Mouse (Mus musculus): ENCODE results near the gene Lnpk.

The Lnpk gene

GRCm38 (mm10) chr2:74578843-74579489 is at the start of gene Lnpk:
Lnpk (minus strand) TSS chr2:74579435.
- peak; percentile 91 for DNase-seq (ENCODE audit: low read depth)

- no peak for DNase-seq (ENCODE audit: low read depth)
Measured at GRCm38 (mm10) chr2:74620368-74620767, 41.1 kb upstream of the Lnpk start.

GRCm38 (mm10) chr2:74619676-74620246 is 40.5 kb upstream of the Lnpk start:
- DNase-seq (ENCODE audit: low read depth): no peak

- DNase-seq (ENCODE audit: low read depth): no peak
Measured at GRCm38 (mm10) chr2:74617706-74618105, 38.5 kb upstream of the Lnpk start.

GRCm38 (mm10) chr2:74611406-74611805 is 32.2 kb upstream of the Lnpk start:
- DNase-seq (ENCODE audit: low read depth): no peak

- peak; percentile 96 for DNase-seq (ENCODE audit: low read depth)
Measured at GRCm38 (mm10) chr2:74609350-74609749, 30.1 kb upstream of the Lnpk start.

GRCm38 (mm10) chr2:74606087-74606760 is 27.0 kb upstream of the Lnpk start:
- DNase-seq (ENCODE audit: low read depth): peak; percentile 94

GRCm38 (mm10) chr2:74604011-74604410 is 24.8 kb upstream of the Lnpk start:
- no peak for DNase-seq (ENCODE audit: low read depth)

GRCm38 (mm10) chr2:74602483-74602882 is 23.2 kb upstream of the Lnpk start:
- DNase-seq (ENCODE audit: low read depth): no peak

- no peak for DNase-seq (ENCODE audit: low read depth)
Measured at GRCm38 (mm10) chr2:74597169-74597568, 17.9 kb upstream of the Lnpk start.

GRCm38 (mm10) chr2:74596094-74596493 is 16.9 kb upstream of the Lnpk start:
- DNase-seq (ENCODE audit: low read depth): no peak

- DNase-seq (ENCODE audit: low read depth): peak; percentile 70
Measured at GRCm38 (mm10) chr2:74578146-74578842, 941 bp downstream of the Lnpk start.

- DNase-seq (ENCODE audit: low read depth): no peak
Measured at GRCm38 (mm10) chr2:74570390-74570789, 8.8 kb downstream of the Lnpk start.

- DNase-seq (ENCODE audit: low read depth): no peak
Measured at GRCm38 (mm10) chr2:74559822-74560221, 19.4 kb downstream of the Lnpk start.

GRCm38 (mm10) chr2:74559092-74559491 is 20.1 kb downstream of the Lnpk start:
- no peak for DNase-seq (ENCODE audit: low read depth)

GRCm38 (mm10) chr2:74557451-74557850 is 21.8 kb downstream of the Lnpk start:
- DNase-seq (ENCODE audit: low read depth): no peak

GRCm38 (mm10) chr2:74551929-74552328 is 27.3 kb downstream of the Lnpk start:
- no peak for DNase-seq (ENCODE audit: low read depth)

GRCm38 (mm10) chr2:74548306-74548705 is 30.9 kb downstream of the Lnpk start:
- DNase-seq (ENCODE audit: low read depth): no peak

- no peak for DNase-seq (ENCODE audit: low read depth)
Measured at GRCm38 (mm10) chr2:74508302-74508701, 70.9 kb downstream of the Lnpk start.

GRCm38 (mm10) chr2:74506439-74506838 is 72.8 kb downstream of the Lnpk start:
- DNase-seq (ENCODE audit: low read depth): no peak

- no peak for DNase-seq (ENCODE audit: low read depth)
Measured at GRCm38 (mm10) chr2:74500307-74500706, 78.9 kb downstream of the Lnpk start.

GRCm38 (mm10) chr2:74497851-74498250 is 81.4 kb downstream of the Lnpk start:
- no peak for DNase-seq (ENCODE audit: low read depth)

- DNase-seq (ENCODE audit: low read depth): no peak
Measured at GRCm38 (mm10) chr2:74491426-74491825, 87.8 kb downstream of the Lnpk start.
